Mouse (Mus musculus) cerebellum, postnatal 36 days (tissue): ENCODE measurements around the gene Zfp263.

ENCODE experiments used
- DNase-seq, 2 experiments: peaks; one replicate each; pipeline ENCODE4 v3.0.0; 2021 to 2022; ENCODE audit warnings: mixed read lengths in 2 of 2

Gene Zfp263

DNA sequence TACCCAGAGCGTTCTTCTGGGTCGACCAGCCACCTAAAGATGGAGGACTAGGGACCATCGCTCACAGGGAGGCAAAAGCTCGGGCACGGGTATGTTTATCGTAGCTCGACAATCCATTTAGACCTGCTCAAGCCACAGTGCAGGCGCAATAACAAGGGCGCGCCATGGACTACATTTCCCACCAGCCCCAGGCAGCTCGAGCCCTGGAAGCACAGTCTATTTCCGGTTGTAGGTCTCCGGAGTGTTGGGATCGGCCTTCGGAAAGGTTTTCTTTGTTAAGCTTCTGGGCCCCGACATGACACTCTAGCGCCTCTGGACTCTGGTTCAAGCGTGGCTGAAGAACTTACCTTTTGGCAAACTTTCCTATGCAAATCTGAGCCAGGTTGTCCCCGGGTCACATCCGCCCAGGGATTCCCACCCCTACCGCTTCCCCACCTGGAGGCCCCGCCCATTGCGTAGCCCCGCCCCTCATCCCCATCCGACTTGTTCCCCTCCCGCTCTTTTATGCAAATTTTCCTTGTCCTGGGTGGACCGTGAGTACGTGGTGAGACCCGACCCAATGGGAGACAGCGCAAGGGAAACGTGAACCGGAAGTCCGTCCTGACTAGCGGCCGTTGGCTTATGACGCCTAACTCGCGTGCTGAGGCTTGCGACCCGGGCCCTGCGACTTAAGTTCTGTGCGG lies at the start of gene Zfp263:
Gene Zfp263 (plus strand): TSS at position 591 of the 683 bp plus-strand sequence.
- peak; percentile 89 to 92 for DNase-seq

DNA sequence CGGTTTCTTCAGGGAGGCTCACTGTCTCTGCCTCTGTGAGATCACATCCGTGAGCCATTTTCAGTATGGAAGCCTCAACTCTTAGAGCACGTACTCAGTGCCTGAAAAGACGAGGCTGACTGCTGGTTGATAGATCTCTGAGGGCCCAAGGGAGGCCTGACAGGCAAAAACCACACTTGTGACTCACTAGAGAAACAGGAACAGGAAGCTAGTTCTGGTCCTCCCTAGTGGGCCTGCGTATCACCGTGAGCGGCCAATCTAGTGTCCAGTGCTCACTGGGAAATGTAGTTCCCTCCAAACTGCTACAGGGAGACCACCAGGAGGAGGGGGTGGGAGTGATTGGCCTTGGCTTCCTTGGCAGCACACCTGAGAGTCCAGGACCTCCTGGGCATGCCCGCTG lies 44.6 kb upstream of the Zfp263 start:
- no peak for DNase-seq

DNA sequence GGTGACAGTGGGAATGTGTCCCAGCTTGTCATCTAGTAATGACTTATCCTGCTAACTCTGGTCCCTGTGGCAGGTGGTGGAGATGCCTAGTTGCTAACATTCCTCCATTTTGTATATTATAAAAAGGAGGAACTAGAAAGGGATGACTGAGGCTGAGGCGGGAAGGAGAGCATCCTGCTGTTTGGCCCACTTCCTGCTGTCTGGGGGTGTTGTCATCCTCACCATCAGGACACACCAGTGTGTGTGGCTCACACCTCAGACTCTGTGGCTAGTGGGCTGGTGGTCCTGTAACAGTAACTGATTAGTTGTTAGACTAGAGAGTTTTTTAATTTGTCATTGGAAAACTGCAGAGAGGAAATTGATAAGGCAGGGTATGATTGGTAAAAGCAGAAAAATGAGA lies 43.0 kb upstream of the Zfp263 start:
- no peak for DNase-seq

DNA sequence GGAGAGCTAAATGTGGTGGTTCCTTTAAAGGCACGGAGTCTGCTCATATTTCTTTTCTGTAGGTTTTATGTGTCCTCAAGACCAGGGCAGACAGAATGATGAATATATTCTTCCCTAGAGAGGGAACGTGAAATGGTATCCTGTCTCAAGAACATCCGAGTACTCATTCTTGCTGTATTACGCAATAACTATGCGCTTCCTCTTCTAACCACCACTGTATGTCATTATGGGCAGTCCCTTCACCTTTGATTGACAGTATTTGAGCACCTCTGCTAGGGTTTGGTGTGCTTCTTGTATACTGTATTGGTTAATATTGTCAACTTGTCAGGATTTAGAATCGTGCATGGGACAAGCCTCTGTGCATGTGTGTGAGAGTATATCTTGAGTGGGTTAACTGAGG lies 37.2 kb upstream of the Zfp263 start:
- no peak for DNase-seq

DNA sequence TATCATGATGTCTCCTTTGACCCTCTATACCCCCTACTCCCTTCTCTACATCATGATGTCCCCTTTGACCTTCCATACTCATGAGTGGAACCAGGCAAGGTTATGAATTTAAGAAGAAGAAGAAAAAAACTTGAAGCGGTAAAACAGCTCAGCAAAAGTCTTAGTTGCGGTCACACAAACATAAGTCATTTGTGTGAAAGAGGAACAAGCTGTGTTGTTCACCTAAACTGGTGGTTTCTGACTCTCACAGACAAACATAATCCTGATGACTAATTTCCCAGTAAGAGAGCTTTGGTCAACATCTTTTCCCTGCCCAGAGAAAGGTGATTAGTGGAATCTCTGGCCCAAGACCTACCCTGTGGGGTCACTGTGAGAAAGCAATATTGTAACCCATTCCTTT lies 29.2 kb upstream of the Zfp263 start:
- DNase-seq = no peak

DNA sequence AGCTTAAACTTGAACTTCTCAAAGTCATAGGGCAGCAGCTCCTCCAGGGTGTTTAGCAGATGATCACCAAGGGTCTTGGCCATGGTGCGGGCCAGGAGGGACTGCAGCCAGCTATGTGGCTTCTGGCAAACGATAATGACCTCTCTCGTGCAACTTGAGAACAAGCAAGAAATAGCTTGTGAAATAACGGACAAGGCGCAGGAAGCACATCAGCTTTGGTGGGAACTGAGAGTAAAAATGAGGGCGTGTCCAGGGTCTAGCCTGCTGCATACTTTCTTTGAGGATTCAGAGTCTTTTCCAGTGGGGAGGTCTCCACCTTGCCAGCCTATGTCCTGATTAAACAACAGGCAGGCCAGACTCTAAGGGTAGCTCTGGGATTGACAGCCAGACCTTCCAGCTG lies 25.9 kb upstream of the Zfp263 start, which contains the start of gene Mefv:
Gene Mefv (minus strand): TSS at position 118 of the 400 bp plus-strand sequence.
- DNase-seq = no peak

DNA sequence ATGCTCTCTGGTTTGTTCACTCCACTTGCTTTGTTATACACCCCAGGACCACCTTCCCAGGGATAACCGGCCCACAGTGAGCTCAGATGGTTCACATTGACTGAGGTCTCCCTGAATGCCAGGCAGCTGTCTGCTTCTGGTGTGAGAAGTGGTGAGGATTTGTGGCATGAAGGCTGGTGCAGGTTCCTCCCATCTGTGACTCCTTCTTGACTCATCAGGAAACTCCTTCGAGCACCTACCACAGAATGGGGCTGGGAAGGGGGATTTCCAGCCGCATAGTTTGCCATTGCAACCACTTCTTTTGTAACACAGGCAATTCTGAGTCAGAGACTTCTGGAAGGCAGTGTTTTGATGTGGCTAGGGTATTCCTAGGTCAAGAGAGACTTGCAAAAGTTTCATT lies 20.7 kb upstream of the Zfp263 start:
- DNase-seq = no peak

DNA sequence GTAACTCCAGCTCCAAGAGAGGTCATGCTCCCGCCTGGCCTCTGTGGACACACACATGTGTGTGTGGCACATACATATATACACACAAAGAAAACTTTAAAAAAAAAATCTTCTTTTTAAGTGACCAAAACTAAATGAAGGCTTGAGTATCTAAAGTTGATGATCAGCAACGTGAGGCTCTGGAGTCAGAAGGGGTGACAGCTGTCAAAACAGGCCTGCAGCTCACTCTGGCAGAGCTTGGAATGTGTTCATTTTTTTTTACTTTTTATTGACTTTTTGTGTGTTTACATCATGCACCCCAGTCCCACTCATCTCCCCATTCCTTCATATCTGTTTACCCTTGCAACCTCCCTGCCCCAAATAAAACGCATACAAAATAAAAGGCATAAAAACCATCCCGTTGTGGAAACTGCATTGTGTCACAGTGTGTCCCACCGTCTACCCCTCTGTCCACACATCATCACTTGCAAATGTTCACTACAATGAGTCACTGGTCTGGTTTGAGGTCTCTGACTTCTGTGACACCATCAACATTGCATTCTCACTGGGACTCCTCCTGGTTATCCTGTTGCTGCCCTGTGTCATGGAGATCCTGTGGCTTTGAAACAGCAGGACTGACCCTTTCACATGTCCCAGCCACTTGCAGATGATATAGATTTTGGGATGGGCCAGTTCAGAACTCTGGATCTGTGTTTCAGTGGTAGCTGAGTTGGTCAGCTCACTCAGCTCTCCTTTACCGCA lies 15.7 kb upstream of the Zfp263 start:
- DNase-seq = no peak

DNA sequence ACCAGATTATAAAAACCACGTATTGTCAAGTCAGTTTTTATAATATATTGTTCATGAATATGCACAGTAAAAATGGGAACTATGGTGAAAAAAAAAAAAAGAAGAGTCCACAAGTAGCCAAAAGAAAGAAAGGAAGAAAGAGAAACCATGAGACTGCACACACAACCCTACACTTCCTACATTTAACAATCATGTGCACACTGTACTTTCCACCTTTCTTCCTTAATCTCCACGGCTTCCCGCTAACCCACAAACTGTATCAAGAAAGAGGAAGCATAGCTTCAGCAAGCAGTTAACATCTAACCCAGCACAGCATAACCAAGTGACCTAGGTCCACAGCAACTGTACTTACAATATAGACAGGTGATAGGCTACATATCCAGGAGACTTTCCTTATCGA lies 11.3 kb upstream of the Zfp263 start:
- DNase-seq = no peak

DNA sequence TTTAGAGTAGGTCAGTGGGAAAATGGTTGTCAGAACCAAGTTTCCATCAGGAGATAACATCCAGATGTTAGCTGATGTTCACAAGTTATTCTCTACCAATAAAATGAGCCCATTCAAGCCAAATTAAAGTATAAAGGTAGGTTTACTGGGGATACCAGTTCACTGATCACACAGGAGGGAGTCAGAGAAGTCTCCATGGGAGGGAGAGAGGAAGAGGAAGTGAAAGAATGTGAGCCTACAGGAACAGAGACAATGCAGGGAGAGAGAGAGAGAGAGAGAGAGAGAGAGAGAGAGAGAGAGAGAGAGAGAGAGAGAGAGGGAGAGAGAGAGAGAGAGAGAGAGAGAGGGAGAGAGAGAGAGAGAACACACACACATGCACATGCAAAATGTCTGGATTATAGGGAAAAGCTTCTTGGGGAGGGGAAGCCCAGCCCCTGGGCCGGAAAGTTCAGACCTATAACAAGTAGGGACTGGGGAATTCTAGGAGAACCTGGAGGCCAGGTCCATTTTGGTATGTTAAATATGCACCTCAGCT lies 10.6 kb upstream of the Zfp263 start:
- DNase-seq = no peak

DNA sequence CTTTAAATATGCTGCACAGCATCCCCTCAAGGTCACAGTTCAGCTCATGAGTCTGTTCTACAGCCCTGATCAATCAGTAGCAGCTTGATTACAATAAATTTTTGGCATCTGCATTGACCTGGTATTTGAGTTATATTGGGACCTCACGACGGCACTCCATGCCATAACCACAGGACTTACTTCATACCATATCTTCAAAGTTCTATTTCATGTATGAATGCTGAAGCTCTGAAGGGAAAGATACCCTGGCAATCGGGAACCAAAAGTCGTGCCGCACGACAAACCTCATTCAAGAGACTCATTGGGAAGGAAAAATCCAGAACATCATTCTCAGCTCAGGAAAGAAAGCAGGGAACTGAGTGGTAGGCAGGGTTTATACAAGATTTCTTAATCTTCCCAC lies 1.4 kb upstream of the Zfp263 start:
- peak in 1 of 2 experiments; percentile 2 for DNase-seq

DNA sequence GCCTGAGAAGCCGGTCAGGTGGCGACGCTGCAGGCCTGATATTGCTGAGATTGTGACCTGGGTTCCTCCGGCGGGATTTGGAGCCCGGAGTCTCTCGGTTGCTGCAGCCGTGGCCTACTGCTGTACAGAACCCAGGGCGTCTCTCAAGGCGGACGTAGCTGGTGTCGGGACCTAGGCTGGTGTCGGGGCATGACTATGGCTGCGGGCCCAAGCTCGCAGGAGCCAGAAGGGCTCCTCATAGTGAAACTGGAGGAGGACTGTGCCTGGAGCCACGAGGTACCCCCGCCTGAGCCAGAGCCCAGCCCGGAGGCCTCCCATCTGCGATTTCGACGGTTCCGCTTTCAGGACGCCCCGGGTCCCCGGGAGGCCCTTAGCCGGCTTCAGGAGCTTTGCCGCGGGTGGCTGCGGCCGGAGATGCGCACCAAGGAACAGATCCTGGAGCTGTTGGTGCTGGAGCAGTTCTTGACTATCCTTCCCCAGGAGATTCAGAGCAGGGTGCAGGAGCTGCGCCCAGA lies 350 bp downstream of the Zfp263 start:
- DNase-seq = no peak

DNA sequence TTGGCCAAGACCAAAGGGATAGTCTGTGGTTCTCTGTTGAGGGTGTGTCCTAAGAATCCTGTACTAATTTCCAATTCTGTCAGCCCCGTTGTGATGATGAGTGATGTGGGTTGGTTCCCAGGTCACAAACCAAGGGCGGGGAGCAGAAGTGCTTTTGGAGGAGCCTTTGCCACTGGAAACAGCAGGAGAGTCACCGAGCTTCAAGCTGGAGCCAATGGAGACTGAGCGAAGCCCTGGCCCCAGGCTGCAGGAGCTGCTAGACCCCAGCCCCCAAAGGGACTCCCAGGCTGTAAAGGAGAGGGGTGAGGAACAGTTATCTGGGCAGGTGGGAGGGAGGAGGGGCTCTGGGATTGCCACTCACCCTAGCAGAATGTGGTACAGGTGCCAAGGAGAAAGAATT lies 1.8 kb downstream of the Zfp263 start:
- DNase-seq = no peak

DNA sequence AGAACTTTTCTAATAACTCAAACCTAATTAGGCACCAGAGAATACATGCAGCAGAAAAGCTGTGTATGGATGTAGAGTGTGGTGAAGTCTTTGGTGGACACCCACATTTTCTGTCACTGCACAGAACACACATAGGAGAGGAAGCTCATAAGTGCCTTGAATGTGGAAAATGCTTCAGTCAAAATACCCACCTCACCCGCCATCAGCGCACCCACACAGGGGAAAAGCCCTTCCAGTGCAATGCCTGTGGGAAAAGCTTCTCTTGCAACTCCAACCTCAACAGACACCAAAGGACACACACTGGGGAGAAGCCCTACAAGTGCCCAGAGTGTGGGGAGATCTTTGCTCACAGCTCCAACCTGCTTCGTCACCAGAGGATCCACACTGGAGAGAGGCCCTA lies 5.1 kb downstream of the Zfp263 start:
- no peak for DNase-seq

DNA sequence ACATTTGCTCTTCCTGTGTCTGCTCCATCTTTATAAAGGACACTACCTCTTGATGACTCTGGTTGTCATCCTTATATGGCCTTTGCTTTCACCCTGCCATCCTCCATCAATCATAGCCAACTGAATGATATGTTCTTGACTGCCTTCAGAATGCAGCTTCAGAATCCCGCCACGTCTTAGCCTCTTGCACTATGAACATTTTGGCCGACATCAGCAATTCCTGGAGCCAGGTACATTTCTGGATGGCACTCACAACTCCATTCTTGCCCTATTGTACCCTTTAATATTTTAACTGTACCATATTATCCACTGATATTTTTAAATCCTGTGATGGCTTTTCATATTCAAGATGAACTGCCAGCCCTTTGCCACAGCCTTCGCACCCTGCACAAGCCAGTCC lies 27.7 kb downstream of the Zfp263 start:
- no peak for DNase-seq

DNA sequence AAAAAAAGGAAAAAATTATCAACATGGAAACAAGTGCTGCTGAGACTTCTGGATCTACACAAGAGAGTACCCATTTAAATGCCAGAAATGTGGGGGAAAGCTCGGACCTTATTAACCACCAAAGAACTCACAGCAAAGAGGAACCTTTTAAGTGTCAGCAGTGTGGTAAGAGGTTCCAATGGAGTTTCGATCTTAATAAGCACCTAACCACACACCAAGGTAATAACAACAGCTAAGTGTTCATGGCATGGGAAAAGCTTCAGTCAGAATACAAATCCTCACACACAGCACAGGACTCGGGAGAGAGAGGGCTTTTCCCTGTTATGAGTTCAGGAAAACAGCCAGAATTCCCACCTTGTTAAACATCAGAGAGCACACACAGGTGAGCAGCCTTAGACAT lies 32.5 kb downstream of the Zfp263 start:
- no peak for DNase-seq

DNA sequence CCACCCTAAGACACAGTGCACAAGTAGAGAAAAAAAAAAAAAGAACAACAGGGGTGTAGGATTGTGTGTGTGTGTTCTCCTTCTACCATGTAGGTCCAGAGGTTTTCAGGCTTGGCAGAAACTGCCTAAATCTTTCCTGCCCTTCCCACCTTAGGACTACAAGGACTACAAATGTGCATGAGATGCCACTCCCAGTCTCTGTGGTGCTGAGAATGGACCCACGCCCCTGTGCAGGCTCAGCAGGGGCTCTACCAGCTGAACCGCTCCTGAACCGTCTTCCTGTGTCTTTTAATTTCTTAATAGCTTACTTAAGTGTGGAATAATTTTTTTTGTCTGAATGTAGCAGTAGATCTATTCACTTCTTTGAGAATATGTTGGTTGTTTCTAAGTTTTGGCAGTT lies 34.1 kb downstream of the Zfp263 start:
- no peak for DNase-seq

DNA sequence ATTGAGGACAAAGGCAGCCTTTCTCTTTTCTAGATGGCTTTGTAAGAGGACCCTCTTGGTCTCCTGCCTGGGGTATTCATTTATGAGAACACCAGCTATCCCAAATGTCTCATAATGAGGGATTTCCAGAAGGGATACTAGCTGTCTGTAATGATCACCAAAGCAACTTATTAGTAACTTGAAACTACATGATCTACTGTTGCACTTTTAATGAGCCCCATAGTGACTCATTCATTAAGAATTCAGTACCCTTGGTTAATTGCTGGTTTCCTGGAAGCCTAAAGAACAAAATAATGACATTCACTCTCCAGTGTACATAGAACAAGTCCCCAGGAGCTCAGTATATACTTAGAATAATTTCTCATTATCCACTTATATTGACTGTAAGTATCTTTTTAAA lies 37.3 kb downstream of the Zfp263 start:
- DNase-seq = no peak

DNA sequence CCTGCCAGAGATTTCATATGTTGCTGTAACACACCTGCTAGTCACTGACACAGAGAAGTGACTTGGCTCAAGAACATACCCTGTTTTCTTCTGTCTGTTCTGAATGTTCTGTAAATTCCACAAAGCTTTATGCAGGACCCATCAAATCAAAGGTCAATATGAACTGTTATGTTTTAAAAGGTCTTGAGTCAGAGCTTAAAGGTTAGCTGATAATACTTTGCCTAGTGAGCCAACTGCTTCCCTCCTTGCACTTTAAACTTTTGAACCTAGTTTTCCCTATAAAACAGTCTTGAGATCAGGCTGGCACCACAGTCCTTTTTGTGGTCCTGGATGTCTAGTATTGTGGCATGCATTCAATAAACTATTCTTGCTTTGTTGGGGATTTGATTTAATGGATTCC lies 44.5 kb downstream of the Zfp263 start:
- DNase-seq = no peak
